Mouse (Mus musculus) megakaryocyte, embryonic 14.5 days (primary cell): ENCODE data around the gene Gm45618.

ENCODE experiments used
- FLI1 ChIP-seq: IDR thresholded peaks from 2 replicates; pipeline ENCODE4 v1.6.1; 2012; ENCODE audit warnings: low read length, inconsistent platforms, mixed read lengths
- GATA1 ChIP-seq: IDR thresholded peaks from 3 replicates; pipeline ENCODE4 v1.6.1; 2012; ENCODE audit warnings: mixed read lengths, low read length, inconsistent platforms, borderline replicate concordance

DNA sequence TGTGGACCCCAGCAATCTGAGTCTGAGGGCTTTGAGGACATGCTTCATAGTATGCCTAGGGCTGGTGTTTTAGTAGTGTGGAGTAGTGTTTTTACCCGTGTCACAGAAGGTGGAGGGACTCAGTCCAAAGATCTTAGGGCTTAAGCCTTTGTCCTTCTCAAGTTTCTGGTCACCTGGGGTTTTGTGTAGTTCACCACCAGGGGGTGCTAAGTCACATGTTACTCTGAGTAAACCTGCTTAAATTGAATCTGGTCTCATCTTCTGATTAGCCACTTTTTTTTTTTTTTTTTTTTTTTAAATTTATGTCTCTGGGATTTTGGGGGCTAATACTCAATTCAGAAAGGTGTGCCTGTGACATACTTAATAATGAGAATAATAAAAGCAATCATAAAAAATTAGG, 25.5 kb upstream of the Gm45618 start:
- TF ChIP-seq GATA1: no peak
- TF ChIP-seq FLI1: no peak
